Mouse (Mus musculus) hindbrain, embryonic 11.5 days (tissue): ENCODE measurements at regions not wholly inside any gene's neighbourhood (a gene's known extent, or its start where the extent isn't known, plus 50 kb on each side); places are given as distances from the start of the nearest gene placed in this dataset.
A peak's percentile ranks its signal among the peaks of the same experiment; 100 is the strongest.

Source experiments
- ATAC-seq: fragments of 200-750 bp; cut with Nextera tagmentation; 2 replicates; pipeline ENCODE4 v1.8.0; 2017; ENCODE audit warnings: mild to moderate bottlenecking, moderate TSS enrichment, moderate library complexity; ENCODE audit not compliant: low FRiP score
- DNase-seq: peaks from one replicate; pipeline ENCODE4 v3.0.0-alpha.2; 2015; ENCODE audit warnings: low spot score
- H3K27ac ChIP-seq: fragments of 300-500 bp; sonication (generic); 2 replicates; pipeline ENCODE4 v1.5.1; 2014; ENCODE audit warnings: mild to moderate bottlenecking, low read depth, low read length
- H3K27me3 ChIP-seq: fragments of 300-500 bp; sonication (generic); 2 replicates; pipeline ENCODE4 v1.6.1; 2014; ENCODE audit warnings: mild to moderate bottlenecking, low read length, moderate library complexity, mixed read lengths; ENCODE audit not compliant: control insufficient read depth, insufficient read depth
- H3K36me3 ChIP-seq: fragments of 300-500 bp; sonication (generic); 2 replicates; pipeline ENCODE4 v1.6.1; 2014; ENCODE audit warnings: mild to moderate bottlenecking, low read length, moderate library complexity, mixed read lengths; ENCODE audit not compliant: control insufficient read depth, insufficient read depth
- H3K4me1 ChIP-seq: fragments of 300-500 bp; sonication (generic); replicated peaks from 2 replicates; pipeline ENCODE4 v1.6.1; 2014; ENCODE audit warnings: low read length, mixed read lengths; ENCODE audit not compliant: control insufficient read depth, insufficient read depth
- H3K4me2 ChIP-seq: fragments of 300-500 bp; sonication (generic); replicated peaks from 2 replicates; pipeline ENCODE4 v1.6.1; 2014; ENCODE audit warnings: mild to moderate bottlenecking, low read depth, low read length
- H3K4me3 ChIP-seq: fragments of 300-500 bp; sonication (generic); 2 replicates; pipeline ENCODE4 v1.5.1; 2014; ENCODE audit warnings: low read depth, low read length
- H3K9ac ChIP-seq: fragments of 300-500 bp; sonication (generic); 2 replicates; pipeline ENCODE4 v1.6.1; 2014; ENCODE audit warnings: low read depth, low read length
- H3K9me3 ChIP-seq: fragments of 300-500 bp; sonication (generic); 2 replicates; pipeline ENCODE4 v1.6.1; 2016; ENCODE audit warnings: low read length; ENCODE audit not compliant: control insufficient read depth
- WGBS: fragments of 180-500 bp; shearing (Covaris S2); extraction: QIAGEN DNeasy Blood & Tissue Kit; methylation state at CpG from one replicate; pipeline ENCODE4 v1.1.7; 2014; 5-methylcytosine and 5-hydroxymethylcytosine counted together

- DNase-seq (peak; percentile 25), ATAC-seq (peak; percentile 69)
- Histone ChIP-seq H3K4me3 (no peak overlapping the region), H3K9me3 (no peaks in the 10 kb centered on the region), H3K9ac (no peak overlapping the region), H3K27ac (no peak overlapping the region), H3K27me3 (no peaks in the 10 kb centered on the region), H3K4me1 (no peaks in the 10 kb centered on the region), H3K36me3 (no peaks in the 10 kb centered on the region), H3K4me2 (no peak overlapping the region)
- whole genome bisulfite sequencing: 29% methylated on average over 4 of the region's 4 CpGs
Measured at GRCm38 (mm10) chr14:101997535-101997934, 267.8 kb downstream of the Lmo7 start.

- no peak overlapping the region for H3K9ac ChIP-seq
- no peak overlapping the region for H3K4me2 ChIP-seq
- no peak for DNase-seq
- WGBS: 37% methylated on average over 2 of the region's 2 CpGs
- no peaks in the 10 kb centered on the region for H3K4me1 ChIP-seq
- no peaks in the 10 kb centered on the region for H3K9me3 ChIP-seq
- H3K27me3 ChIP-seq: no peaks in the 10 kb centered on the region
- no peak overlapping the region for H3K4me3 ChIP-seq
- no peak overlapping the region for H3K27ac ChIP-seq
- H3K36me3 ChIP-seq: no peaks in the 10 kb centered on the region
- no peak for ATAC-seq
Measured at GRCm38 (mm10) chr14:101984401-101984800, 254.6 kb downstream of the Lmo7 start.
